Mouse (Mus musculus): ENCODE results near the gene Gprc5c. TPM values are rescaled to one million over a fixed set of nuclear protein-coding genes. Genes with fewer than 3 reads are reported as not detected.
A peak's percentile ranks its signal among the peaks of the same experiment; 100 is the strongest.
"Not testable (repeated sequence)": the region's sequence is repeated elsewhere in the genome, so short reads cannot be mapped to it uniquely, and the experiment has no call there.

The Gprc5c gene
- polyA plus RNA-seq, 1 experiment from 2014 or later = 41.1 TPM

GRCm38 (mm10) chr11:114896085-114896484 lies 45.1 kb downstream of the Gprc5c start:
- DNase-seq (ENCODE audit: low spot score) (no peak), ATAC-seq (ENCODE audit: insufficient number of reproducible peaks, low FRiP score, low TSS enrichment, low read depth) (no peak)

DNA sequence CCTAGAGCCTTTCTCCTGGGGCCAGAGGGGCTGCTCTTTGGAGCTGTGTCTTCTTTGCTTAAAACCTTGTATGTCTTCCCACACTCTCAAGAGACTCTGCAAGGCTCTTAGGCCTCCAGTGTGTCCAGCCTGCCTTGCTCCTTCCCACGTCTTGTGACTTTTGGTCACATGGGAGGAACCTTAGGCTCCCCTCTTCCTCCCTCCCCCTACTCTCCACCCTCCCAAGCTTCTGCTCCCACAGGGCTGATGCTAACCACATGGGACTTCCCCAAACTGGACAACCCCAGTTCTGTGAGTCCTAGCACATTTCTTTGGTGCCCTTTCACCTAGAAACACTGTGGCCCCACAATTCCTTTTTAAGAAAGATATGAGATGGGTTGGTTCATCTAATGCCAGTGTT lies 47.1 kb downstream of the Gprc5c start:
- no peaks in the 10 kb centered on the region for H3K27me3 ChIP-seq (ENCODE audit: control insufficient read depth, insufficient read depth, low read length)
- H3K4me3 ChIP-seq (ENCODE audit: low read depth, low read length) = no peak overlapping the region
- DNase-seq (ENCODE audit: low spot score) = no peak
- no peaks in the 10 kb centered on the region for H3K36me3 ChIP-seq (ENCODE audit: control insufficient read depth, insufficient read depth, low read length)
- no peak overlapping the region for H3K4me2 ChIP-seq (ENCODE audit: low read depth, severe bottlenecking)
- no peaks in the 10 kb centered on the region for H3K9me3 ChIP-seq (ENCODE audit: control insufficient read depth, low read length)
- no peak overlapping the region for H3K27ac ChIP-seq (replicated peaks; ENCODE audit: low read depth, low read length)
- no peaks in the 10 kb centered on the region for H3K4me1 ChIP-seq (ENCODE audit: control insufficient read depth, insufficient read depth, low read length)
- WGBS = 50% methylated on average over 1 of the region's 1 CpGs
- H3K9ac ChIP-seq (ENCODE audit: low read length) = no peak overlapping the region
- no peak for ATAC-seq (ENCODE audit: insufficient number of reproducible peaks, low FRiP score, low TSS enrichment, low read depth)

More at GRCm38 (mm10) chr11:114896085-114896484, 45.1 kb downstream of the Gprc5c start:
- no peak overlapping the region for H3K4me2 ChIP-seq (ENCODE audit: low read depth, severe bottlenecking)
- H3K9me3 ChIP-seq (ENCODE audit: control insufficient read depth, low read length) = no peaks in the 10 kb centered on the region
- H3K36me3 ChIP-seq (ENCODE audit: control insufficient read depth, insufficient read depth, low read length) = no peaks in the 10 kb centered on the region
- no peak overlapping the region for H3K4me3 ChIP-seq (ENCODE audit: low read depth, low read length)
- H3K4me1 ChIP-seq (ENCODE audit: control insufficient read depth, insufficient read depth, low read length) = no peaks in the 10 kb centered on the region
- no peaks in the 10 kb centered on the region for H3K27me3 ChIP-seq (ENCODE audit: control insufficient read depth, insufficient read depth, low read length)
- 89% methylated on average over 3 of the region's 3 CpGs for WGBS
- H3K27ac ChIP-seq (replicated peaks; ENCODE audit: low read depth, low read length) = no peak overlapping the region
- no peak overlapping the region for H3K9ac ChIP-seq (ENCODE audit: low read length)

- DNase-seq (ENCODE audit: low spot score) (no peak), ATAC-seq (ENCODE audit: insufficient number of reproducible peaks, low FRiP score, low TSS enrichment, low read depth) (no peak)
- Histone ChIP-seq H3K36me3 (ENCODE audit: control insufficient read depth, insufficient read depth, low read length) (no peaks in the 10 kb centered on the region), H3K9me3 (ENCODE audit: control insufficient read depth, low read length) (no peaks in the 10 kb centered on the region), H3K4me3 (ENCODE audit: low read depth, low read length) (no peak overlapping the region), H3K4me2 (ENCODE audit: low read depth, severe bottlenecking) (no peak overlapping the region), H3K27ac (replicated peaks; ENCODE audit: low read depth, low read length) (no peak overlapping the region), H3K4me1 (ENCODE audit: control insufficient read depth, insufficient read depth, low read length) (no peaks in the 10 kb centered on the region), H3K9ac (ENCODE audit: low read length) (no peak overlapping the region), H3K27me3 (ENCODE audit: control insufficient read depth, insufficient read depth, low read length) (no peaks in the 10 kb centered on the region)
- WGBS = 87% methylated on average over 4 of the region's 4 CpGs
These were observed 52.3 kb downstream of the Gprc5c start for GRCm38 (mm10) chr11:114903224-114903623.

DNA sequence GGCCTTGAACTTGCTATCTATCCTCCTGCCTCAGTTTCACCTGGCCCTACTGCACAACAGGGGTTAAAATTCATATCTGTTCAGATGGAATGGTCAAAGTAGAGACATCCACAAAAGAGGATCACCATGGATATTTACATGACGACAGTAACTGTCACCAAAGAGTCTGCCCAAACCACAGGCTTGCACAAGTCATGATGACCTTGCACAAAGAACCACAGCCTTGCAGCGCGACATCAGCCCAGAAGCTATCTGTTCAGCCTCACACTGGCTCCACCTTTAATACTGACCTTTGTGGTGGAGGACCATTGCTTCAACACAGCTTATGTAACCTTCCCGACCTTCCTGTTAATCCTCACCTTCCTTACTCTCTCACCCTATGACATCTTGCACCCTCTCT lies 56.6 kb downstream of the Gprc5c start:
- ATAC-seq (ENCODE audit: insufficient number of reproducible peaks, low FRiP score, low TSS enrichment, low read depth) = no peak
- H3K27me3 ChIP-seq (ENCODE audit: control insufficient read depth, insufficient read depth, low read length) = no peaks in the 10 kb centered on the region
- H3K36me3 ChIP-seq (ENCODE audit: control insufficient read depth, insufficient read depth, low read length) = no peaks in the 10 kb centered on the region
- H3K9ac ChIP-seq (ENCODE audit: low read length) = no peak overlapping the region
- no peaks in the 10 kb centered on the region for H3K4me1 ChIP-seq (ENCODE audit: control insufficient read depth, insufficient read depth, low read length)
- DNase-seq (ENCODE audit: low spot score) = no peak
- H3K27ac ChIP-seq (replicated peaks; ENCODE audit: low read depth, low read length) = no peak overlapping the region
- H3K4me3 ChIP-seq (ENCODE audit: low read depth, low read length) = no peak overlapping the region
- 74% methylated on average over 4 of the region's 4 CpGs for WGBS
- H3K9me3 ChIP-seq (ENCODE audit: control insufficient read depth, low read length) = no peaks in the 10 kb centered on the region
- no peak overlapping the region for H3K4me2 ChIP-seq (ENCODE audit: low read depth, severe bottlenecking)

- no peaks in the 10 kb centered on the region for H3K27me3 ChIP-seq (ENCODE audit: control insufficient read depth, insufficient read depth, low read length)
- no peak overlapping the region for H3K4me3 ChIP-seq (ENCODE audit: low read depth, low read length)
- ATAC-seq (ENCODE audit: insufficient number of reproducible peaks, low FRiP score, low TSS enrichment, low read depth) (no peak), DNase-seq (ENCODE audit: low spot score) (no peak)
- H3K36me3 ChIP-seq (ENCODE audit: control insufficient read depth, insufficient read depth, low read length) = no peaks in the 10 kb centered on the region
- H3K4me2 ChIP-seq (ENCODE audit: low read depth, severe bottlenecking) = no peak overlapping the region
- H3K27ac ChIP-seq (replicated peaks; ENCODE audit: low read depth, low read length) = no peak overlapping the region
- H3K4me1 ChIP-seq (ENCODE audit: control insufficient read depth, insufficient read depth, low read length) = no peaks in the 10 kb centered on the region
- H3K9me3 ChIP-seq (ENCODE audit: control insufficient read depth, low read length) = no peaks in the 10 kb centered on the region
- no peak overlapping the region for H3K9ac ChIP-seq (ENCODE audit: low read length)
- WGBS = 53% methylated on average over 4 of the region's 4 CpGs
These were observed 57.1 kb downstream of the Gprc5c start for GRCm38 (mm10) chr11:114908086-114908485.

DNA sequence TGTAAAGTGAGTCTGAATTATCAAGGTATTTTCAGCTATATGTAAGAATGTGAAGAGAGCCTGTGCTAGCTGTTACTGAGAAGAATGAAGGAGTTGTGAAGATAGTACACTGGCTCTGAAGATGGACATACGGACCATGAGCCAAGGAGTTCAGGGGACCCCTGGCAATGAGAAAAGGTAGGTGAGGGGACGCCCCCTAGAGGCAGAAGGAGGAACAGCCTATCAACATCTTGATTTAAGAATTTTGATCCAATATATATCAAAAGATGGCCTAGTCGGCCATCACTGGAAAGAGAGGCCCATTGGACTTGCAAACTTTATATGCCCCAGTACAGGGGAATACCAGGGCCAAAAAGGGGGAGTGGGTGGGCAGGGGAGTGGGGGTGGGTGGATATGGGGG lies 58.6 kb downstream of the Gprc5c start:
- H3K9me3 ChIP-seq (ENCODE audit: control insufficient read depth, low read length); H3K27ac ChIP-seq (replicated peaks; ENCODE audit: low read depth, low read length); H3K36me3 ChIP-seq (ENCODE audit: control insufficient read depth, insufficient read depth, low read length); H3K27me3 ChIP-seq (ENCODE audit: control insufficient read depth, insufficient read depth, low read length); H3K4me2 ChIP-seq (ENCODE audit: low read depth, severe bottlenecking); ATAC-seq (ENCODE audit: insufficient number of reproducible peaks, low FRiP score, low TSS enrichment, low read depth); DNase-seq (ENCODE audit: low spot score); H3K4me1 ChIP-seq (ENCODE audit: control insufficient read depth, insufficient read depth, low read length); H3K9ac ChIP-seq (ENCODE audit: low read length); H3K4me3 ChIP-seq (ENCODE audit: low read depth, low read length): not testable (repeated sequence)
- 44% methylated on average over 3 of the region's 3 CpGs for WGBS

- no peak overlapping the region for H3K27ac ChIP-seq (replicated peaks; ENCODE audit: low read depth, low read length)
- peak; percentile 91 for DNase-seq (ENCODE audit: low spot score)
- H3K9ac ChIP-seq (ENCODE audit: low read length) = no peak overlapping the region
- no peaks in the 10 kb centered on the region for H3K36me3 ChIP-seq (ENCODE audit: control insufficient read depth, insufficient read depth, low read length)
- ATAC-seq (ENCODE audit: insufficient number of reproducible peaks, low FRiP score, low TSS enrichment, low read depth) = no peak
- no peak overlapping the region for H3K4me3 ChIP-seq (ENCODE audit: low read depth, low read length)
- 20% methylated on average over 9 of the region's 9 CpGs for WGBS
- no peaks in the 10 kb centered on the region for H3K9me3 ChIP-seq (ENCODE audit: control insufficient read depth, low read length)
- H3K4me2 ChIP-seq (ENCODE audit: low read depth, severe bottlenecking) = no peak overlapping the region
- no peaks in the 10 kb centered on the region for H3K4me1 ChIP-seq (ENCODE audit: control insufficient read depth, insufficient read depth, low read length)
- H3K27me3 ChIP-seq (ENCODE audit: control insufficient read depth, insufficient read depth, low read length) = no peaks in the 10 kb centered on the region
These were observed 61.9 kb downstream of the Gprc5c start for GRCm38 (mm10) chr11:114912847-114913246.

DNA sequence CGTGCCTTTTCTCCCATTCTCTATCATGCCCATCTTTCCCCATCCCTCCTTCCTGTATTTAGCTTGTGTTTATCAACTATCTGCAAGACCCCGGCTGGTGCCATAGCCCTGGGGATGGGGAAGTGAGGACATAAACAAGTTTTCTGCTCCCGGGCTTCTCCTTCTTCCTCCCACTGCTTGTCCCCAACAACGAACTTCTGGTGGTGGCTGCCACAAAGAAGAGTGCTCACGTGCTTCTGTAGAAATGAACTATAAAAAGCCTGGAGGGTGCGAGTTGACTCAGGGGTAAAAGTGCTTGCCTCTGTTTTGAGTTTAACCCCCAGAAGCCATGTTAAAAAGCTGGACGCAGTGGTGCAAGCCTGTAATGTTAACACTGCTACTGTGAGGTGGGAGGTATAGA lies 64.0 kb downstream of the Gprc5c start:
- no peaks in the 10 kb centered on the region for H3K36me3 ChIP-seq (ENCODE audit: control insufficient read depth, insufficient read depth, low read length)
- 42% methylated on average over 7 of the region's 7 CpGs for WGBS
- H3K4me2 ChIP-seq (ENCODE audit: low read depth, severe bottlenecking) = no peak overlapping the region
- H3K27me3 ChIP-seq (ENCODE audit: control insufficient read depth, insufficient read depth, low read length) = no peaks in the 10 kb centered on the region
- H3K27ac ChIP-seq (replicated peaks; ENCODE audit: low read depth, low read length) = no peak overlapping the region
- no peak for ATAC-seq (ENCODE audit: insufficient number of reproducible peaks, low FRiP score, low TSS enrichment, low read depth)
- no peak overlapping the region for H3K4me3 ChIP-seq (ENCODE audit: low read depth, low read length)
- no peak for DNase-seq (ENCODE audit: low spot score)
- no peaks in the 10 kb centered on the region for H3K4me1 ChIP-seq (ENCODE audit: control insufficient read depth, insufficient read depth, low read length)
- H3K9ac ChIP-seq (ENCODE audit: low read length) = no peak overlapping the region
- H3K9me3 ChIP-seq (ENCODE audit: control insufficient read depth, low read length) = no peaks in the 10 kb centered on the region

GRCm38 (mm10) chr11:114917120-114917519 lies 66.2 kb downstream of the Gprc5c start:
- Histone ChIP-seq H3K9me3 (ENCODE audit: control insufficient read depth, low read length) (no peaks in the 10 kb centered on the region), H3K36me3 (ENCODE audit: control insufficient read depth, insufficient read depth, low read length) (no peaks in the 10 kb centered on the region), H3K27ac (replicated peaks; ENCODE audit: low read depth, low read length) (no peak overlapping the region), H3K4me2 (ENCODE audit: low read depth, severe bottlenecking) (no peak overlapping the region), H3K4me3 (ENCODE audit: low read depth, low read length) (no peak overlapping the region), H3K9ac (ENCODE audit: low read length) (no peak overlapping the region), H3K4me1 (ENCODE audit: control insufficient read depth, insufficient read depth, low read length) (no peaks in the 10 kb centered on the region), H3K27me3 (ENCODE audit: control insufficient read depth, insufficient read depth, low read length) (no peaks in the 10 kb centered on the region)
- 80% methylated on average over 6 of the region's 6 CpGs for WGBS
- ATAC-seq (ENCODE audit: insufficient number of reproducible peaks, low FRiP score, low TSS enrichment, low read depth) (no peak), DNase-seq (ENCODE audit: low spot score) (no peak)

Data from limb, embryonic 11.5 days (tissue).